Mouse (Mus musculus) natural killer cell, adult 2 months (primary cell): ENCODE data around the gene Tmem217.
"Not testable (repeated sequence)": the region's sequence is repeated elsewhere in the genome, so short reads cannot be mapped to it uniquely, and the experiment has no call there.

Source experiments
- DNase-seq, 2 experiments: peaks; one replicate each; pipeline ENCODE4 v3.0.0; 2022; ENCODE audit warnings: low spot score in 2 of 2

The Tmem217 gene

GRCm38 (mm10) chr17:29502669-29503665 is 49.2 kb downstream of the Tmem217 start:
- peak; percentile 38 to 49 for DNase-seq

- no peak for DNase-seq
These were observed 50.0 kb downstream of the Tmem217 start for GRCm38 (mm10) chr17:29502005-29502668.

- DNase-seq: peak; percentile 53 to 67
These were observed 51.2 kb downstream of the Tmem217 start for GRCm38 (mm10) chr17:29500802-29501469.

GRCm38 (mm10) chr17:29500243-29500740 is 51.9 kb downstream of the Tmem217 start:
- DNase-seq: no peak

- DNase-seq: no peak
These were observed 52.7 kb downstream of the Tmem217 start for GRCm38 (mm10) chr17:29499511-29499910.

GRCm38 (mm10) chr17:29498952-29499351 is 53.2 kb downstream of the Tmem217 start:
- DNase-seq: not testable (repeated sequence)

GRCm38 (mm10) chr17:29498028-29498427 is 54.2 kb downstream of the Tmem217 start:
- no peak for DNase-seq

- DNase-seq: not testable (repeated sequence)
These were observed 54.7 kb downstream of the Tmem217 start for GRCm38 (mm10) chr17:29497481-29497880.

GRCm38 (mm10) chr17:29497071-29497354 is 55.2 kb downstream of the Tmem217 start:
- DNase-seq: no peak

GRCm38 (mm10) chr17:29496211-29497070 is 55.7 kb downstream of the Tmem217 start:
- peak in 1 of 2 experiments; percentile 34 for DNase-seq

GRCm38 (mm10) chr17:29494732-29495076 is 57.5 kb downstream of the Tmem217 start:
- DNase-seq: no peak

- DNase-seq: peak; percentile 83 to 84
These were observed 58.0 kb downstream of the Tmem217 start for GRCm38 (mm10) chr17:29494062-29494731.

GRCm38 (mm10) chr17:29493461-29493980 is 58.7 kb downstream of the Tmem217 start:
- peak in 1 of 2 experiments; percentile 44 for DNase-seq

- peak; percentile 88 to 89 for DNase-seq
These were observed 59.7 kb downstream of the Tmem217 start for GRCm38 (mm10) chr17:29492269-29493191.

- DNase-seq: peak; percentile 43 to 44
These were observed 60.5 kb downstream of the Tmem217 start for GRCm38 (mm10) chr17:29491591-29492268.

- DNase-seq: peak; percentile 53 to 61
These were observed 61.2 kb downstream of the Tmem217 start, which contains the start of gene Pim1 for GRCm38 (mm10) chr17:29490713-29491581. Gene Pim1 (plus strand): TSS chr17:29490753.

- peak; percentile 98 for DNase-seq
These were observed 62.0 kb downstream of the Tmem217 start for GRCm38 (mm10) chr17:29489971-29490712.
